Mouse (Mus musculus) embryo, embryonic 10 days (tissue): ENCODE measurements around the gene Gm49380.

Experiments
- DNase-seq: peaks from one replicate; pipeline ENCODE4 v3.0.0-alpha.2; 2015; ENCODE audit warnings: low spot score

The Gm49380 gene

GRCm38 (mm10) chr9:44088877-44089608 is 24.3 kb downstream of the Gm49380 start:
- no peak for DNase-seq

- peak; percentile 59 for DNase-seq
Measured at GRCm38 (mm10) chr9:44087761-44088455, 25.4 kb downstream of the Gm49380 start.

GRCm38 (mm10) chr9:44086960-44087359 is 26.3 kb downstream of the Gm49380 start:
- no peak for DNase-seq

- no peak for DNase-seq
Measured at GRCm38 (mm10) chr9:44085741-44086665, 27.3 kb downstream of the Gm49380 start.

GRCm38 (mm10) chr9:44085276-44085675 is 28.0 kb downstream of the Gm49380 start:
- DNase-seq = no peak

GRCm38 (mm10) chr9:44084659-44085229 is 28.6 kb downstream of the Gm49380 start:
- DNase-seq = peak; percentile 89

GRCm38 (mm10) chr9:44084236-44084635 is 29.1 kb downstream of the Gm49380 start:
- DNase-seq = peak; percentile 36

GRCm38 (mm10) chr9:44083392-44084121 is 29.7 kb downstream of the Gm49380 start:
- peak; percentile 25 for DNase-seq

GRCm38 (mm10) chr9:44082266-44082665 is 31.0 kb downstream of the Gm49380 start:
- DNase-seq = no peak

- no peak for DNase-seq
Measured at GRCm38 (mm10) chr9:44081581-44081980, 31.7 kb downstream of the Gm49380 start.

- no peak for DNase-seq
Measured at GRCm38 (mm10) chr9:44080953-44081352, 32.3 kb downstream of the Gm49380 start.

GRCm38 (mm10) chr9:44079997-44080780 is 33.1 kb downstream of the Gm49380 start:
- DNase-seq = no peak

GRCm38 (mm10) chr9:44078955-44079756 is 34.1 kb downstream of the Gm49380 start:
- DNase-seq = no peak

- no peak for DNase-seq
Measured at GRCm38 (mm10) chr9:44078136-44078797, 35.0 kb downstream of the Gm49380 start.

GRCm38 (mm10) chr9:44077266-44077910 is 35.9 kb downstream of the Gm49380 start:
- DNase-seq = no peak

- peak; percentile 79 for DNase-seq
Measured at GRCm38 (mm10) chr9:44076764-44077120, 36.6 kb downstream of the Gm49380 start.

- DNase-seq = no peak
Measured at GRCm38 (mm10) chr9:44075996-44076763, 37.1 kb downstream of the Gm49380 start.
